Mouse (Mus musculus) testis, postnatal 14 days (tissue): ENCODE measurements around the gene Fchsd2.

Experiments used
- DNase-seq: peaks from one replicate; pipeline ENCODE4 v3.0.0; 2021; ENCODE audit warnings: low spot score

The Fchsd2 gene

GRCm38 (mm10) chr7:101318848-101319247 is 226.2 kb downstream of the Fchsd2 start:
- DNase-seq = no peak

DNA sequence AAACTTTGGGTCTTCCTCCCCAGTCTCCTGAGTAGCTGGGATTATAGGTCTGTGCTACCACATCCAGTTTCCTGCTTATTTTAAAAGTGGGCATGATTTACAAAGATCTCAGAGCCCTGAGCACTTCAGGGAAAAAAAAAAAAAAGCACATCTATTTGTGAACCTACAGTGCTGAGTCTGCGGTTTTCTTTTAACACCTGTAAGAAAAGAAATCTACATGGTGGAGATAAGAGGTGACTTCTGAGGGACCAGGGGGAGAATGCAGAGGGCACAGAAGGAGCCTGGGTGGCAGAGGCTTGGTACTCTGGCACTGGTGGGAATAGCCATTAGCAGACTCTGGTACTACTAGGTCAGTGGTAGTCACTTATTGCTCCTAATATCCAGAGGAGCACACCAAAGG is 227.1 kb downstream of the Fchsd2 start:
- DNase-seq = no peak

- peak; percentile 42 for DNase-seq
Observed at GRCm38 (mm10) chr7:101320399-101321217, 227.9 kb downstream of the Fchsd2 start.

DNA sequence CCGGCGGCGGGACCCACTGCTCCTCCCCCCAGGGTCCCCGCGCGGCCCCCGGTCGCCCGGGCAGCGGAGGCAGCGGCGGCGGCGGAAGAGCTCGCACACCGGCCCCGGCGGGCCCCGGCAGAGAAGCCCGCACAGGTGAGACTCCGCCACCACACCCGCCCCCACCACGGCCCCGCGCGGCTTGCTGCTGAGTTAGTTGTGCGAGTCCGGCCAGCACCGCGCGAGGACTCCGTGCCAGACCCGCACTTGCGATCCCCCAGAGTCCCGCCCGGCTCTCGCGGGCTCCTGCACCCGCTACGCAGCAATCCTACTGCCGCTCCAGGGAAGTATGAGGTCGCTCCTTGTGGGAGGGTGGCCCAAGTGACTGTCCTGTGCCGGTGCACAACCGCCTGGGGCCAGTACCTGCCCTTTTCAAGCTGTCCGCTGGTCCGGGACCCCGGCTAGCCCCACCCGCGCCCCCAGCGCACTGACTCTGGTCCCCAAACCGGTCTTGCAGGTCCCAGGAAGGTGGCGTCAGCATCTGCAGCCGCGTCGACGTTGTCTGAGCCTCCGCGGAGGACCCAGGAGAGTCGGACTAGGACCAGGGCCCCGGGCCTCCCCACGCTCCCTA is 228.7 kb downstream of the Fchsd2 start:
- DNase-seq = peak; percentile 34

GRCm38 (mm10) chr7:101323141-101323594 is 230.5 kb downstream of the Fchsd2 start:
- peak; percentile 23 for DNase-seq

DNA sequence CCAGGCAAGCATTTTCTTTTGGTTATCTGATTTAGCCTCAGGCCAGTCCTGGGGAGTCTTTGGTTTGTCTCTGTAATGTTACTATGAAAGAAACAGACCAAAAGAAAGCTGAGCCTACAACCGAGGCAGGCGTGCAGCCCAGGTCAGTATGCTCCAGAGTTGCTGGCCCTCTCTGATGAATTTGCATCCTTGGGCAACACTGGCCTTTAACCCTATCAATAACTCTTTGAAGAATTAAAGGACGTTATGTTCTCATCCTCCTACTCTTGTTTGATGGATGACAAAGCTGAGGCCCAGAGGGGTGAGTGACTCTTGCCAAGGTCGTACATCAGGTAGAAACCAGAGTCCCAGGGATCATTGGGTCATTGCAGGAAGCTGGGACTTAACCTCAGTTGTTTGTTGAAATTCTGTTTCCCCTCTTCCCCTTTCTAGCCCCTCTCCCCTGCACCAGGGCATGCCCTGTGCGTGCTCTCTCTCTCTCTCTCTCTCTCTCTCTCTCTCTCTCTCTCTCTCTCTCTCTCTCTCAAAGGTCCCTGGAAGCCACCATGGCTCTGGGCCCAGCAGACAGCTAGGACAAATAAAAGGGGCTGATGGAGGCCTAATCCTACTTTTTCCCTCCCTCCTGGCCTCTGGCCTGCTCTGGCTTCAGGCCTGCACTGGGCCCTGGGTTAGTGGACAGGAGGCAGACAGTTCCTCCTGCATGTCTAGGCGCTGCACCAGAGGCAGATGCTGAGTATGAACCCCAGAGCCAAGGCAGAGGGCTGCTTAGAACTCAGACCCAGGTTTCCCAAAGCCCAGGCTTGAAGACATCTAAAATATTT is 231.7 kb downstream of the Fchsd2 start:
- peak; percentile 23 for DNase-seq

DNA sequence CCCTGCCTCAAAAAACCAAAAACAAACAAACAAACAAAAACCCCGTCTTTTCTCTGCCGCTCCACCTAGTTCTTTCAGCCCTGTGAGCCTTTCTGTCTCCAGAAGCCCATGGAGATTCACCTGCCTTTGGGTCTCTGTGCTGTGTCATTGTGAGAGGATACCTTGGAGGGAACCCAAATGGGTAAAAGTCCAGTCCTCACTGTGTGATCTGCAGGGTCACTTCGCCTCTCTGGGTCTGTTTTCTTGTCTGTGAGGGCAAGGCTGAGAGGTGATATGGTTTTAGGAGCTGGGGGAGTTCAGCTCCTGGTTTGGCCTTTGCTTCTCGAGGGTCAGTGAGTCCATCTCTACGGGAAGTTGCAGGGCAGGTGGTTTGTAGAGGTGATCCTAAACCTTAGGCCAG is 233.3 kb downstream of the Fchsd2 start:
- no peak for DNase-seq

- DNase-seq = no peak
Observed at GRCm38 (mm10) chr7:101327263-101327662, 234.6 kb downstream of the Fchsd2 start.

- DNase-seq = no peak
Observed at GRCm38 (mm10) chr7:101327786-101328185, 235.1 kb downstream of the Fchsd2 start.

- DNase-seq = no peak
Observed at GRCm38 (mm10) chr7:101328621-101329158, 236.0 kb downstream of the Fchsd2 start.

DNA sequence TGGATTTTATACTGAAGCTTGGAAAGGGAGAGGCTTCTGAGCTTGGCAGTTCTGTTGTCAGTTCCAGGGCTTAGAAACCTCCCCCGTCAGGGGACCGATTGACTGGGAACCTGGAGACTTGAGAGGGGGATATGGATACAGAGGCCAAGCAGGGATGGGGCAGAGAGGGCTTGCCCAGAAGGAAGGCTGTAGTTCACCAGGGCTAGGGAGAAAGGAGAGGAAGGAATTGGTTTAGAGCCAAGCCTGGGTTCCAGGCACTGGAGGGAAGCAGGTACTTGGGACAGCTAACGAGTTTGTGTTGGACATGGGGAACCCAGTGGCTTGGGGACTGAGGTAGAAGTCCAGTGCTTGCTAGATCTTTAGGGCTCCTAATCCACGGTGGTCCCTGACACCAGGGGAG is 236.9 kb downstream of the Fchsd2 start:
- DNase-seq = no peak

- DNase-seq = no peak
Observed at GRCm38 (mm10) chr7:101330074-101330840, 237.6 kb downstream of the Fchsd2 start.

DNA sequence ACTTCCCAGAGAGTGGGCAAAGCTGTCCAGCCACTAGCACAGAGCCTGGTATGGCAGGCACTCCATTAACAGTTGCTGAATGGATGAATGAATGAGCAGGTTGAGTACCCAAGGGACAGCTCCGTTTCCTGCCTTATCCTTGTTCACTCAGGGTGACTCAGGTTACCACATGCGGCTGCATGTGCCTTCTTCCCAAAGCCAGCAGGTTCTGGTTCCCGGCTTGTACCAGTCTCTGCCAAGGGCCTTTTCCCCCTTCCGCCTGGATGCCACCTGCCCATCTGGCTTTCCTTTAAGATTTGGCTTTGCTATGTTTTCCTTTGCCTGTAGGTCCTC is 238.1 kb downstream of the Fchsd2 start:
- no peak for DNase-seq

DNA sequence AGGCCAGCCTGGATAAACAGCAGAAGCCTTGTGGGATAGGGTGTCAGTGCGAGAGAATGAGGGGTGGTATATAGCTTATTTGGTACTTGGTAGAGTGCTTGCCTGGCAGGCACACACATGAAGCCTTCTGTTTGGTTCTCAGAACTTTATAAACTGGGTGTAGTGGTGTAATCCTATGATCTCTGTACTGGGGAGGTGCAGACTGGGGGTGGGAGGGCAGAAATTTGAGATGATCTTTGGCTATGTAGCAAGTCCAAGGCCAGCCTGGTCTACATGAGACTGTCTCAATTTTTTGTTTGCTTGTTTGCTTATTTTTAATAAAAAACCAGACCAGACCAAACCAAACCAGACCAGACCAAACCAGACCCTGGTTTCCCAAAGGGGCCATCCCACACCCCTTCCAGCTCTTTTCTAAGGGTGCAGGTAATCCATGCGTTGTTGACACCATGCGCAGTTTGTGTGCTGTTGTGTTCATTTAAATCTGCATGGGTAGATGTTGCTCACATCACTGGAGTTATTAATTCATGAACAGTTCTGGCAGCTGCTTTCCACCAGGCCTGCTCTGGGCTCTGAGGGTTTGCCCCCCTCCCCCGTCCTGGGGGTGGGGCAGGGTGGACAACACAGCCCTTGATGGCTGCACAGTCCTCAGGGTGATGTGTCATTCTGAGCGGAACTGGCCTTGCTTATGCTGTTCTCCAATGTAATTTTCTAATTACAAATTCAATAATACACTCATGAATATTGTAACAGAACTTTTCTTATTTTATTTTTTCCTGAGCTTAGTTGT is 239.6 kb downstream of the Fchsd2 start:
- DNase-seq = no peak
